Mouse (Mus musculus) forebrain, embryonic 10.5 days (tissue): ENCODE data around the gene Chrm1. TPM values are rescaled to one million over a fixed set of nuclear protein-coding genes. Genes with fewer than 3 reads are reported as not detected.
"Not testable (repeated sequence)": the region's sequence is repeated elsewhere in the genome, so short reads cannot be mapped to it uniquely, and the experiment has no call there.

Experiments
- DNase-seq: peaks from one replicate; pipeline ENCODE4 v3.0.0-alpha.2; 2017; ENCODE audit warnings: low spot score; ENCODE audit errors: extremely low spot score
- H3K27ac ChIP-seq: fragments of 300-500 bp; sonication (generic); 2 replicates; pipeline ENCODE4 v1.5.1; 2016; ENCODE audit warnings: mild to moderate bottlenecking
- H3K27me3 ChIP-seq: fragments of 300-500 bp; sonication (generic); 2 replicates; pipeline ENCODE4 v1.6.1; 2016; ENCODE audit warnings: mild to moderate bottlenecking; ENCODE audit not compliant: poor library complexity, severe bottlenecking
- H3K36me3 ChIP-seq: fragments of 300-500 bp; sonication (generic); replicated peaks from 2 replicates; pipeline ENCODE4 v1.6.1; 2016; ENCODE audit warnings: mild to moderate bottlenecking, moderate library complexity
- H3K4me1 ChIP-seq: fragments of 300-500 bp; sonication (generic); 2 replicates; pipeline ENCODE4 v1.6.1; 2016
- H3K4me3 ChIP-seq: fragments of 300-500 bp; sonication (generic); 2 replicates; pipeline ENCODE4 v1.5.1; 2016; ENCODE audit warnings: mild to moderate bottlenecking, moderate library complexity
- H3K9me3 ChIP-seq: fragments of 300-500 bp; sonication (generic); 2 replicates; pipeline ENCODE4 v1.6.1; 2016; ENCODE audit warnings: mild to moderate bottlenecking, moderate library complexity
- WGBS: fragments of 180-500 bp; shearing (Covaris S2); methylation state at CpG from one replicate; pipeline ENCODE4 v1.1.7; 2016; 5-methylcytosine and 5-hydroxymethylcytosine counted together
- polyA plus RNA-seq: library from polyadenylated mRNA; unstranded; fragments of >200 nt; fragmentation: Nextera tagmentation; extraction: Ambion mirVana; gene quantifications from 2 replicates; pipeline ENCODE4 v1.2.1, GENCODE M21; 2016

The Chrm1 gene
- polyA plus RNA-seq, 1 experiment from 2014 or later, result not detected

- peaks cover 36% of the 10 kb centered on the region for H3K4me1 ChIP-seq
- peak overlapping the region; percentile 66 for H3K4me3 ChIP-seq
- peaks cover 34% of the 10 kb centered on the region for H3K36me3 ChIP-seq
- WGBS, result 6% methylated on average over 2 of the region's 2 CpGs
- no peaks in the 10 kb centered on the region for H3K9me3 ChIP-seq
- no peaks in the 10 kb centered on the region for H3K27me3 ChIP-seq
- H3K27ac ChIP-seq, result peak overlapping the region; percentile 97
- no peak for DNase-seq
Measured at GRCm38 (mm10) chr19:8724392-8724791, 60.8 kb downstream of the Chrm1 start.

DNA sequence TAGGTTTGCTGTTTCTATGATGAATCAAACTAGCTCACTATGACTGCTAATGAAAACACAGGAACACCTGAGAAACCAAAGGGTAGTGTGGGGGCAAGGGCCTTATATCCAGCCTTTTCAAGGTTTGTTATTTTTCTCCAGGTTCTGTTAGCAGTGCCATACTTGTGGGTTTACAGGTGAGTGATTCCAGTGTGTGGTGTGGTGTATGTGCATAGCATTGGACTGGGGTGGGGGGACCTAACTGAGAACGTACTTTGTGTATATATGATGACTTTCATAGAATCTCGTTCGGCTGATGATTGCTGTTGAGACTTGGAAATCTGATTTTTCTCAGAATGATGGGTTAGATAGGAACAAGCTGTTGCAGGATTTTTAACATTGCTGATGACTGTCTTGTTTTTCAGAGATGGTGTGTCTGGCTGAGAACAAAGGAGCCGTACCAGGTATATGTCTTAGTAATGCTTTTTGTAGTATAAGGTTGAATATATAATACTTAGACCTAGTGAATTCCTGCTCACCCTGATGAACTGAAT is 61.6 kb downstream of the Chrm1 start:
- Histone ChIP-seq H3K27me3 (no peaks in the 10 kb centered on the region), H3K9me3 (no peaks in the 10 kb centered on the region), H3K36me3 (peaks cover 34% of the 10 kb centered on the region), H3K4me1 (peaks cover 36% of the 10 kb centered on the region), H3K4me3 (peak overlapping the region; percentile 66), H3K27ac (peak overlapping the region; percentile 97)
- WGBS, result 63% methylated on average over 4 of the region's 4 CpGs
- DNase-seq, result no peak

DNA sequence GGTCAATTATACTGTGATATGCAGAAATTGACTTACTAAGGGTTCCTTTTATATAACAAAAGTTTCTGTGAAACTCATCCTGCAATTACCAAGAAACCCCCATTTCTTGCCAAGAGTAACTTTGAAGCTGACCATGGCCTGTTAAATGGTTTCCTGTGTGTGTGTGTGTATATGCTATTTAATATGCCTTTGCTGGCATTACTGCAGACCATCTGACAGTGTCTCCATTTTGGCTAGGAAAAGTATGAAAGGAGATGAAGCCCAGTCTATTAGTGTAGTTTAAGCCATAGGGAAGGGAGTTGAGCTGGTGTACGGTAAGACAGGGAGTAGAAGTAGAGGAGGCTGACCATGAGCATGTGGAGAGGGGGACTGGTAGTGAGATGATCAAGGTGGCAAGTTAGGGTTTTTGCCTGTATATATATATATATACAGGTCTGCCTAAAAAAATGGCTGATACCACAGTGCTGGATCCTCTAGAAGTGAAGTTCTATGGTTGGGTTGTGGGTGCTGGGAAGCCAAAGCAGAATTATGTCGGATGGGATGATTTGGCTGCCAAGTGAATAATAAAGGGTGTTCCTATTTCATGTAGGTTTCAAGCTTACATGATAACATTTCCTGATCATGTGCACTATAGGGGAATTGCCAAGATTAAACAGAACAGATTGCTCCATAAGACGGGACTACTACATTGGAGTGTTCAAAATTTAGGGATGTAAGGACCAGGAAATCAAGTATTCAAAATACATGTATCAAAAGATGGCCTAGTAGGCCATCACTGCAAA is 63.2 kb downstream of the Chrm1 start:
- no peaks in the 10 kb centered on the region for H3K9me3 ChIP-seq
- H3K27me3 ChIP-seq, result no peaks in the 10 kb centered on the region
- peaks cover 34% of the 10 kb centered on the region for H3K36me3 ChIP-seq
- no peak overlapping the region for H3K27ac ChIP-seq
- DNase-seq, result no peak
- peaks cover 28% of the 10 kb centered on the region for H3K4me1 ChIP-seq
- peak overlapping the region; percentile 66 for H3K4me3 ChIP-seq
- 16% methylated on average over 3 of the region's 3 CpGs for WGBS

- Histone ChIP-seq H3K9me3 (no peaks in the 10 kb centered on the region), H3K27ac (no peak overlapping the region), H3K36me3 (peaks cover 34% of the 10 kb centered on the region), H3K27me3 (no peaks in the 10 kb centered on the region), H3K4me3 (no peak overlapping the region), H3K4me1 (peaks cover 21% of the 10 kb centered on the region)
- WGBS, result 23% methylated on average over 5 of the region's 5 CpGs
- DNase-seq, result no peak
Measured at GRCm38 (mm10) chr19:8727495-8728114, 64.0 kb downstream of the Chrm1 start.

- not testable (repeated sequence) for H3K27ac ChIP-seq, H3K4me3 ChIP-seq, H3K9me3 ChIP-seq, H3K27me3 ChIP-seq, DNase-seq
- 53% methylated on average over 3 of the region's 3 CpGs for WGBS
- Histone ChIP-seq H3K4me1 (peaks cover 21% of the 10 kb centered on the region), H3K36me3 (peaks cover 34% of the 10 kb centered on the region)
Measured at GRCm38 (mm10) chr19:8728335-8729099, 64.9 kb downstream of the Chrm1 start.

Other genes with a start within 250 kb of the Chrm1 start
- 0.06 TPM in 1 of 2 replicates, not detected in the other for gene Slc22a8, start 72.5 kb upstream of the Chrm1 start, polyA plus RNA-seq
- gene Slc22a6, start 45.8 kb upstream of the Chrm1 start, polyA plus RNA-seq, result 0.06 TPM in 1 of 2 replicates, not detected in the other
- gene Slc3a2, start 59.6 kb downstream of the Chrm1 start, polyA plus RNA-seq, result 136 and 149 TPM in 2 replicates
- 120 and 126 TPM in 2 replicates for gene Wdr74, start 72.0 kb downstream of the Chrm1 start, polyA plus RNA-seq
- gene 1700092M07Rik, start 76.9 kb downstream of the Chrm1 start, polyA plus RNA-seq, result 3.4 and 3.7 TPM in 2 replicates
- 86.8 and 87.8 TPM in 2 replicates for gene Stx5a, start 77.6 kb downstream of the Chrm1 start, polyA plus RNA-seq
- 254 and 275 TPM in 2 replicates for gene Nxf1, start 93.3 kb downstream of the Chrm1 start, polyA plus RNA-seq
- gene Tmem223, start 107.2 kb downstream of the Chrm1 start, polyA plus RNA-seq, result 170 TPM in 2 replicates
- 47.4 and 49.5 TPM in 2 replicates for gene Tmem179b, start 110.7 kb downstream of the Chrm1 start, polyA plus RNA-seq
- 48.6 and 49.4 TPM in 2 replicates for gene Taf6l, start 122.6 kb downstream of the Chrm1 start, polyA plus RNA-seq
- gene Polr2g, start 134.8 kb downstream of the Chrm1 start, polyA plus RNA-seq, result 173 and 180 TPM in 2 replicates
- gene Zbtb3, start 138.8 kb downstream of the Chrm1 start, polyA plus RNA-seq, result 6.6 and 6.8 TPM in 2 replicates
- 82.5 and 85.5 TPM in 2 replicates for gene Ttc9c, start 155.5 kb downstream of the Chrm1 start, polyA plus RNA-seq
- gene Hnrnpul2, start 156.2 kb downstream of the Chrm1 start, polyA plus RNA-seq, result 4.9 and 5.4 TPM in 2 replicates
- not detected in 2 replicates for gene AC129217.1, start 166.0 kb downstream of the Chrm1 start, polyA plus RNA-seq
- gene Bscl2, start 173.7 kb downstream of the Chrm1 start, polyA plus RNA-seq, result 47.0 and 48.0 TPM in 2 replicates
- 27.8 and 31.7 TPM in 2 replicates for gene Gng3, start 175.4 kb downstream of the Chrm1 start, polyA plus RNA-seq
- 0.36 and 0.99 TPM in 2 replicates for gene Lrrn4cl, start 187.0 kb downstream of the Chrm1 start, polyA plus RNA-seq
- gene Ubxn1, start 207.7 kb downstream of the Chrm1 start, polyA plus RNA-seq, result 208 and 212 TPM in 2 replicates
- gene Uqcc3, start 217.1 kb downstream of the Chrm1 start, polyA plus RNA-seq, result 53.2 and 55.5 TPM in 2 replicates
- 125 and 130 TPM in 2 replicates for gene Lbhd1, start 219.9 kb downstream of the Chrm1 start, polyA plus RNA-seq
- not detected in 2 replicates for gene Gm49403, start 220.1 kb downstream of the Chrm1 start, polyA plus RNA-seq
- gene 1810009A15Rik, start 225.1 kb downstream of the Chrm1 start, polyA plus RNA-seq, result 178 and 183 TPM in 2 replicates
- gene Gm49416, start 225.1 kb downstream of the Chrm1 start, polyA plus RNA-seq, result 0.20 and 0.37 TPM in 2 replicates
- gene Ints5, start 229.2 kb downstream of the Chrm1 start, polyA plus RNA-seq, result 59.9 and 61.4 TPM in 2 replicates
- 118 and 121 TPM in 2 replicates for gene Ganab, start 234.3 kb downstream of the Chrm1 start, polyA plus RNA-seq